Mouse (Mus musculus) liver, embryonic 15.5 days (tissue): ENCODE measurements around the gene Vta1. TPM values are rescaled to one million over a fixed set of nuclear protein-coding genes. Genes with fewer than 3 reads are reported as not detected.

ENCODE experiments used
- ATAC-seq: fragments of 200-750 bp; cut with Nextera tagmentation; 2 replicates; pipeline ENCODE4 v1.8.0; 2017; ENCODE audit warnings: moderate number of reproducible peaks, mild to moderate bottlenecking, moderate library complexity; ENCODE audit not compliant: insufficient read depth
- H3K27ac ChIP-seq: fragments of 300-500 bp; sonication (generic); replicated peaks from 2 replicates; pipeline ENCODE4 v1.5.1; 2015; ENCODE audit warnings: mild to moderate bottlenecking, inconsistent platforms
- H3K27me3 ChIP-seq: fragments of 300-500 bp; sonication (generic); 2 replicates; pipeline ENCODE4 v1.6.1; 2015; ENCODE audit warnings: mild to moderate bottlenecking, inconsistent platforms
- H3K36me3 ChIP-seq: fragments of 300-500 bp; sonication (generic); replicated peaks from 2 replicates; pipeline ENCODE4 v1.6.1; 2015; ENCODE audit warnings: moderate library complexity, mild to moderate bottlenecking, inconsistent platforms
- H3K4me1 ChIP-seq: fragments of 300-500 bp; sonication (generic); replicated peaks from 2 replicates; pipeline ENCODE4 v1.6.1; 2015; ENCODE audit warnings: inconsistent platforms
- H3K4me2 ChIP-seq: fragments of 300-500 bp; sonication (generic); 2 replicates; pipeline ENCODE4 v1.6.1; 2015; ENCODE audit warnings: moderate library complexity, mild to moderate bottlenecking, inconsistent platforms
- H3K4me3 ChIP-seq: fragments of 300-500 bp; sonication (generic); replicated peaks from 2 replicates; pipeline ENCODE4 v1.5.1; 2015; ENCODE audit warnings: mild to moderate bottlenecking, inconsistent platforms
- H3K9ac ChIP-seq: fragments of 300-500 bp; sonication (generic); 2 replicates; pipeline ENCODE4 v1.6.1; 2015; ENCODE audit warnings: moderate library complexity, mild to moderate bottlenecking, inconsistent platforms
- H3K9me3 ChIP-seq: fragments of 300-500 bp; sonication (generic); replicated peaks from 2 replicates; pipeline ENCODE4 v1.6.1; 2016; ENCODE audit warnings: inconsistent platforms
- WGBS: fragments of 180-500 bp; shearing (Covaris S2); methylation state at CpG from one replicate; pipeline ENCODE4 v1.1.7; 2015; ENCODE audit warnings: mixed read lengths; ENCODE audit not compliant: insufficient replicate concordance; 5-methylcytosine and 5-hydroxymethylcytosine counted together
- polyA plus RNA-seq: library from polyadenylated mRNA; unstranded; fragments of >200 nt; fragmentation: Nextera tagmentation; extraction: Ambion mirVana; gene quantifications from 2 replicates; pipeline ENCODE4 v1.2.1, GENCODE M21; 2015

The Vta1 gene
- polyA plus RNA-seq, result 33.4 and 37.9 TPM in 2 replicates

- WGBS, result under 1% methylated on average over 50 of the region's 50 CpGs
- no peaks in the 10 kb centered on the region for H3K27me3 ChIP-seq
- H3K27ac ChIP-seq, result peak within 1 kb of the TSS; percentile 77
- peaks cover 12% of the 10 kb centered on the region for H3K4me1 ChIP-seq
- H3K36me3 ChIP-seq, result no peaks in the 10 kb centered on the region
- peak within 1 kb of the TSS; percentile 65 for H3K4me2 ChIP-seq
- peak within 1 kb of the TSS; percentile 74 for H3K9ac ChIP-seq
- H3K4me3 ChIP-seq, result peak within 1 kb of the TSS; percentile 91
- peak; percentile 99 for ATAC-seq
- H3K9me3 ChIP-seq, result no peaks in the 10 kb centered on the region
Observed at GRCm38 (mm10) chr10:14705072-14706066, at the start of gene Vta1, which contains the start of gene Nmbr. Gene Vta1, minus strand, starts transcription at chr10:14705560. Gene Nmbr, plus strand, starts transcription at chr10:14705591.

DNA sequence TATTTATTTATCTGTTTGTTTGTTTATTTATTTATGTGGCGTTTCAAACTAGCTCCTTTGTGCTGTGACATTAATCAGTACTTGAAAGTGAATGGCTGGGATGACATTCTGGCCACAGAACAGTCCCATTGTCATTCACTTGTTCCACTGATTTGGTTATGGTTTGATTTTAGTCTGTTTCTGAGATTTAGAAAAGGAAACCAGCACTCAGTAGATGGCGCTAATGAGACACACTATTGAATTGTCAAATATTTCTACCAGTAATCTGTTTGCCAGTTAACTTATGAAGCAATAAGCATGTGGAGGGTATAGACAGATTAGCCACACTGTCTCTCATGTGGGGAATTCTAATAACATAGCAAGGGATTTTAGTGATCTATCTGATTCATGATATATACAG, 28.9 kb upstream of the Vta1 start:
- ATAC-seq, result no peak
- H3K9ac ChIP-seq, result no peak overlapping the region
- no peak overlapping the region for H3K4me3 ChIP-seq
- H3K9me3 ChIP-seq, result no peaks in the 10 kb centered on the region
- no peaks in the 10 kb centered on the region for H3K4me1 ChIP-seq
- 5% methylated on average over 2 of the region's 2 CpGs for WGBS
- H3K36me3 ChIP-seq, result no peaks in the 10 kb centered on the region
- H3K27me3 ChIP-seq, result no peaks in the 10 kb centered on the region
- no peak overlapping the region for H3K4me2 ChIP-seq
- no peak overlapping the region for H3K27ac ChIP-seq

DNA sequence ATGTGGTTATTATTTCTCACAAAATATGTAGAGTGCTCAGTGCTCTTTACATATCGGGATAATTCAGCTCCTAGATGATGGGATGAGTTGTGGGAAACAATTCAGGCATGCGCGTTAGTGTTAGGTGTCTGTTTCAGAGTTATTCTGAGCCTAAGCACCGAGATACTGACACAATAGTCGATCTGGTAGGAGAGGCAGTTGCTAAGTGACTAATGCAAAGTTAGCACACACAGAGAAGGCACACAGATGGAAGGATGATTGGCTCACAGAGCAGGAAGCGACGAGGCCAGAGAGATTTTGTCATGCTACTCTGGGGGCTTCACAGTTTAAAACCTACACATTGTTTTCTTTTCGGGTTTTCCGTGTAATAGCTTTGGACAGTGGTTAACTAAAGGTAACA, 20.3 kb upstream of the Vta1 start:
- no peak overlapping the region for H3K27ac ChIP-seq
- no peaks in the 10 kb centered on the region for H3K36me3 ChIP-seq
- H3K4me1 ChIP-seq, result no peaks in the 10 kb centered on the region
- WGBS, result 56% methylated on average over 9 of the region's 9 CpGs
- no peaks in the 10 kb centered on the region for H3K9me3 ChIP-seq
- H3K4me2 ChIP-seq, result no peak overlapping the region
- H3K4me3 ChIP-seq, result no peak overlapping the region
- no peaks in the 10 kb centered on the region for H3K27me3 ChIP-seq
- H3K9ac ChIP-seq, result no peak overlapping the region
- ATAC-seq, result no peak

DNA sequence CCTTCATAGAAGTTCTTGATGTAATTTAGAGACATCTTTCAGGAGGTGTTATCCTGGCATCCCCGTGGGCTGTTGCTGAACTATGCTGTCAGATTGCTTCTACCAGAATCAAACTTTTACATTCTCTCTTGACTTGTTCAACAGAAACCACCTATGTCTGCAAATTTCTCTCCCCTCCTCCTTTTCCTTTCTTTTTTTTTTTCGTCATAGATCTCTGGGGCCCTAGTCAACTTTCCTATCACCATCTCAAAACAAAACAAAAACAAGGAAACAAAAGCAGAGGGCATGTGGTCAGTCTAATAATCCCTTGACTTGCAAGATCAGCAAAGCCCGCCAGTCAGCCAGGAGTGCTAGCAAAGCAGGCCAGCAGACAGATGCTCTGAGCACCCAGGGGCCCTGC, 12.8 kb upstream of the Vta1 start, which contains the start of gene Gje1:
TSS of gene Gje1 (minus strand) at position 101 of the 400 bp plus-strand sequence.
- 35% methylated on average over 3 of the region's 3 CpGs for WGBS
- Histone ChIP-seq H3K27ac (no peak within 1 kb of the TSS), H3K4me3 (no peak within 1 kb of the TSS), H3K4me1 (no peaks in the 10 kb centered on the region), H3K9me3 (no peaks in the 10 kb centered on the region), H3K9ac (no peak within 1 kb of the TSS), H3K27me3 (no peaks in the 10 kb centered on the region), H3K36me3 (no peaks in the 10 kb centered on the region), H3K4me2 (no peak within 1 kb of the TSS)
- ATAC-seq, result no peak

DNA sequence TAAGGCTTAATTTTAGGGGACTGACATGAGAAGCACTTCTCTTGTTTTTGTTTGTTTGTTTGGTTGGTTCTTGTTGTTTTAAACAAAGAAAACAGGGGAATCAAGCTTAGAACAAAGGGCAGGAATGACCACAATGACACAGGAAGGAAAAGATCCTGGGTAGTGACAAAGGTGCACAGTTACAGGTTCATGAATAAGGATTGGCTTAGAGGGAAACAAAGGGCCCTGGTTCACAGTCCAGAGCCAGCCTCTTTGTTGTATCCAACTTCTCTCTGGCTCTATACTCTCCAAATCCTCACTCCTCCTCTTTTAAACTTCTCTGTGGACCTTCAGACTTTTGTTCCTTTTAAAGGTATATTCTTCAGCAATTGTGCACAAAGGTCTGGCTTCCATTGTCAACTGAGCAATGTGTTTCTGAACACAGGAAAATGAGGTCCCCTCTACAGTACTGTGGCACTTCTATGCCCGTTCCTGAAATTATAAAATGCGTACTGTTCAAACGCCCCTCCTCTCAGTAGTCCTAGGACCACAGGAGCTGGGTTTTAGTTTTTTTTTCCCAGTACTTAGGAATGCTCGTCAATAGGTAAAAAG, 1.4 kb downstream of the Vta1 start:
- H3K4me1 ChIP-seq, result peaks cover 12% of the 10 kb centered on the region
- H3K9ac ChIP-seq, result 0 out of 2 replicates have a peak overlapping the region, but pooled peaks have one; percentile 74
- peak overlapping the region; percentile 91 for H3K4me3 ChIP-seq
- no peaks in the 10 kb centered on the region for H3K9me3 ChIP-seq
- H3K27ac ChIP-seq, result no peak overlapping the region
- peak overlapping the region; percentile 65 for H3K4me2 ChIP-seq
- no peaks in the 10 kb centered on the region for H3K27me3 ChIP-seq
- no peaks in the 10 kb centered on the region for H3K36me3 ChIP-seq
- no peak for ATAC-seq
- 48% methylated on average over 4 of the region's 4 CpGs for WGBS

DNA sequence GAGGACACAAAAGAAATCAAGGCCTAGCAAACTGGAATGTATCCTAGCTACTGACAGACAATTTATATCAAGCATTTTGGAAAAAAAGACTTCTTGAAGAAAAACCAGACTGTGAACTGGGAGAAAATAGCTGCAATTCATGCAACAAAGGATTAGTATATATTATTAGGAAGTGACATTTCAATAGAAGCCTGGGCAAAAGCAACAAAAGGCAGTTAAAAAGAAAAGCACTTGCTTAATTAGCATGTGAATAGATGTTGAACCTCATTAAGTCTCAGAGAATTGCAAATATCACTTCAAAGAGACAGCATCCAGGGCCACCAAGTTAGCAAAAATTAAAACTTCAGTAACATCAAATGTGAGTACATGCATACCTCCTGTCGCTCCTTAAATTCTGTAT, 2.1 kb downstream of the Vta1 start:
- Histone ChIP-seq H3K27me3 (no peaks in the 10 kb centered on the region), H3K4me1 (peaks cover 12% of the 10 kb centered on the region), H3K9me3 (no peaks in the 10 kb centered on the region), H3K9ac (no peak overlapping the region), H3K36me3 (no peaks in the 10 kb centered on the region), H3K27ac (no peak overlapping the region), H3K4me2 (no peak overlapping the region), H3K4me3 (no peak overlapping the region)
- ATAC-seq, result no peak
- WGBS, result 84% methylated on average over 1 of the region's 1 CpGs

DNA sequence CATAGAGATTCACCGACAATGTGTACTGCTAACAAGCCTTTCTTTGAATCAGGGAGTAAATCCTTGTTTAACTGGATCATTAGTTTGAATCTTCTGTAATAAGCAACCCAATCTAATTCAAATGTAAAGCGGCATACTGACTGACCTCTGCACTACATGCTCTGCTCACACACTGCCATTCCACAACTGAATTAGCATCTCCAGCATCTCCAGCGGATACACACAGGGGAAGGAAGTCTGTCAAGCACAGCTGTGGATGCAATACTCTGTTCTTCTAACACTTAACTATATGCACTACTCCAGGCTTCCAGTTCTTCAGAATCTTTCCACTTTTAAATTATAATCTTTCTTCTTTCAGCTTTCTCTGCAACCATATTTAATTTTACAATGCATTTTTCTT, 15.0 kb downstream of the Vta1 start:
- 77% methylated on average over 3 of the region's 3 CpGs for WGBS
- no peak overlapping the region for H3K9ac ChIP-seq
- ATAC-seq, result no peak
- H3K27ac ChIP-seq, result no peak overlapping the region
- no peak overlapping the region for H3K4me3 ChIP-seq
- no peaks in the 10 kb centered on the region for H3K9me3 ChIP-seq
- H3K4me2 ChIP-seq, result no peak overlapping the region
- peaks cover 11% of the 10 kb centered on the region for H3K4me1 ChIP-seq
- no peaks in the 10 kb centered on the region for H3K27me3 ChIP-seq
- H3K36me3 ChIP-seq, result peaks cover 7% of the 10 kb centered on the region; the same call in 1 of the 2 replicates

- Histone ChIP-seq H3K4me2 (no peak overlapping the region), H3K27ac (no peak overlapping the region), H3K36me3 (peaks cover 7% of the 10 kb centered on the region; the same call in 1 of the 2 replicates), H3K27me3 (no peaks in the 10 kb centered on the region), H3K9ac (no peak overlapping the region), H3K4me3 (no peak overlapping the region), H3K4me1 (peaks cover 11% of the 10 kb centered on the region), H3K9me3 (no peaks in the 10 kb centered on the region)
- WGBS, result 36% methylated on average over 6 of the region's 6 CpGs
- no peak for ATAC-seq
Observed at GRCm38 (mm10) chr10:14688785-14689442, 16.4 kb downstream of the Vta1 start.

- Histone ChIP-seq H3K4me2 (no peak overlapping the region), H3K27ac (no peak overlapping the region), H3K9me3 (no peaks in the 10 kb centered on the region), H3K27me3 (no peaks in the 10 kb centered on the region), H3K4me1 (peaks cover 11% of the 10 kb centered on the region), H3K9ac (no peak overlapping the region), H3K36me3 (peaks cover 7% of the 10 kb centered on the region; the same call in 1 of the 2 replicates), H3K4me3 (no peak overlapping the region)
- no peak for ATAC-seq
- 86% methylated on average over 1 of the region's 1 CpGs for WGBS
Observed at GRCm38 (mm10) chr10:14685663-14686062, 19.7 kb downstream of the Vta1 start.

DNA sequence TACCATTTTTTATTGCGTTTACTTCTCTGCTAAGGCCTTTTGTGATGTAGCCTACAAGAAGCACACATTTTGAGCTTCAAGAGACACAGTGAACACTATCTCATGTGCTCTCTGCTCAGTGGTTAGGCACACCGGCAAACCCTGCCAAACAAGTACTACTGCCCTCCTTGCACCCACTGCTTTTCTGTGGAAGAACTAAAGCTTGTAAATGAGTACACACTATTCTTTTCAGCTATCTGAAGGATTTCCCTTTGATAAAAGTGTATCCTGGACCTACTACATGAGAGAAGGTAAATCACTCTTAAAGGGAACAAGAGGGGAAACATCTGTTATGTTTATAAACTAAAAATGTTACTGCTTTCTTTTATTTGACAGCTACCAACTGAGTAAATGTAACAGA, 39.2 kb downstream of the Vta1 start:
- H3K4me3 ChIP-seq, result no peak overlapping the region
- ATAC-seq, result no peak
- no peak overlapping the region for H3K4me2 ChIP-seq
- H3K9ac ChIP-seq, result no peak overlapping the region
- no peaks in the 10 kb centered on the region for H3K9me3 ChIP-seq
- peaks cover 17% of the 10 kb centered on the region for H3K36me3 ChIP-seq
- no peaks in the 10 kb centered on the region for H3K27me3 ChIP-seq
- no peak overlapping the region for H3K27ac ChIP-seq
- H3K4me1 ChIP-seq, result no peaks in the 10 kb centered on the region
- 89% methylated on average over 2 of the region's 2 CpGs for WGBS

DNA sequence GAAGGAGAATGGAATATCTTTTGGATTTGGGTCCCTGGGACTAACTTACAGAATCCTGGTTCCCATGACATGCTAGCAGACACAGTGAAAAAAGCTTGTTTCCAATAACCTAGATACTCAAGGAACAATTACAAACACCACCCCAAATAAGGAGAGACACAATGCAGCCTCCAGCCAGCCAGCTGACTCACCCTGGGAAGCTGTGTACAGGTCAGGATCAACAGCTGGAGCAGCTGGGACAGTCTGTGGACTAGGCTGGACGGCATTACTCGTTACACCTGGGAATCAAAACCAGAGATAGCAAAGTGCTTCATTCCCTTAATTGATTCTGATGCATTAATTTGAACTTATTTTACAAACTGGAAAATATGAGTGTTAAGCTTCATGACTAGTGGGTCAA, 44.5 kb downstream of the Vta1 start:
- no peak overlapping the region for H3K4me3 ChIP-seq
- H3K27ac ChIP-seq, result no peak overlapping the region
- H3K9ac ChIP-seq, result no peak overlapping the region
- H3K27me3 ChIP-seq, result no peaks in the 10 kb centered on the region
- 88% methylated on average over 2 of the region's 2 CpGs for WGBS
- H3K4me2 ChIP-seq, result no peak overlapping the region
- no peaks in the 10 kb centered on the region for H3K9me3 ChIP-seq
- peaks cover 14% of the 10 kb centered on the region for H3K36me3 ChIP-seq
- no peak for ATAC-seq
- H3K4me1 ChIP-seq, result no peaks in the 10 kb centered on the region
